Mouse (Mus musculus) E14TG2a.4 (cell line): ENCODE data around the gene Creb3l1.

Source experiments
- CTCF ChIP-seq: conservative IDR thresholded peaks from 2 replicates; pipeline ENCODE4 v1.5.1; 2014; ENCODE audit warnings: low read length
- NANOG ChIP-seq: IDR thresholded peaks from 2 replicates; pipeline ENCODE4 v1.6.1; 2014; ENCODE audit warnings: borderline replicate concordance, low read length, mixed read lengths
- POU5F1 ChIP-seq: IDR thresholded peaks from 2 replicates; pipeline ENCODE4 v1.6.1; 2014; ENCODE audit warnings: low read length, borderline replicate concordance

GRCm38 (mm10) chr2:92058469-92058868, 34.2 kb upstream of the Creb3l1 start:
- TF ChIP-seq CTCF (peak; percentile 81), POU5F1 (no peak), NANOG (no peak)
